Mouse (Mus musculus) cerebellum, adult 2 months (tissue): ENCODE measurements around the gene Btg1.

Experiments
- CTCF ChIP-seq: fragments of 200-500 bp; IDR thresholded peaks from 2 replicates; pipeline ENCODE4 v1.5.1; 2011; ENCODE audit warnings: low read depth, mild to moderate bottlenecking, control low read depth, low read length, moderate library complexity, borderline replicate concordance; ENCODE audit not compliant: insufficient read depth
- POLR2A ChIP-seq: fragments of 200-500 bp; IDR thresholded peaks from 2 replicates; pipeline ENCODE4 v1.6.1; 2011; ENCODE audit warnings: low read length, control low read depth, borderline replicate concordance; ENCODE audit not compliant: insufficient read depth

GRCm38 (mm10) chr10:96628913-96629199 is 12.1 kb downstream of the Btg1 start:
- no peak for TF ChIP-seq CTCF
- TF ChIP-seq POLR2A = no peak
